Mouse (Mus musculus) erythroblast, embryonic 14.5 days (primary cell): ENCODE measurements around the gene Rft1.

ENCODE experiments used
- GATA1 ChIP-seq: IDR thresholded peaks from 2 replicates; pipeline ENCODE4 v1.6.1; 2012; ENCODE audit warnings: low read length, inconsistent platforms, mixed read lengths
- TAL1 ChIP-seq: IDR thresholded peaks from 3 replicates; pipeline ENCODE4 v1.6.1; 2012; ENCODE audit warnings: low read length, inconsistent platforms, mixed read lengths

- no peak for TF ChIP-seq GATA1
- TF ChIP-seq TAL1, result no peak
These were observed 16.0 kb downstream of the Rft1 start for GRCm38 (mm10) chr14:30670161-30670560.
